Mouse (Mus musculus): ENCODE results near the gene Prkaa1. TPM values are rescaled to one million over a fixed set of nuclear protein-coding genes. Genes with fewer than 3 reads are reported as not detected.

The Prkaa1 gene
- total and polyA plus RNA-seq, 3 experiments = 5.8 to 109 (median 79.5) TPM

- H3K36me3 ChIP-seq (replicated peaks) = peaks cover 55% of the 10 kb centered on the region
- no peaks in the 10 kb centered on the region for H3K27me3 ChIP-seq (ENCODE audit: insufficient read depth, low read length)
- H3K4me3 ChIP-seq (ENCODE audit: low read depth, low read length) = no peak overlapping the region; the same call in 1 of the 2 replicates
- peaks cover 61% of the 10 kb centered on the region for H3K4me1 ChIP-seq (ENCODE audit: insufficient read depth, low read depth, low read length)
- TF ChIP-seq GATA1 (IDR thresholded peaks at IDR 0.05; ENCODE audit: borderline replicate concordance, low read length) = no peak
- TF ChIP-seq POLR2AphosphoS5 (IDR thresholded peaks at IDR 0.05; ENCODE audit: insufficient replicate concordance, low read depth, low read length) = no peak
- TF ChIP-seq TAL1 (conservative IDR thresholded peaks at IDR 0.05; ENCODE audit: low read depth, low read length) = no peak
- no peak for TF ChIP-seq GATA2 (IDR thresholded peaks at IDR 0.05; ENCODE audit: borderline replicate concordance, low read depth, low read length)
- no peak for TF ChIP-seq CTCF (IDR thresholded peaks at IDR 0.05; ENCODE audit: low read depth, low read length)
- peak; percentile 55 for ATAC-seq (ENCODE audit: extremely low read depth, insufficient number of reproducible peaks, low FRiP score, poor library complexity, severe bottlenecking)
- no peak for DNase-seq (ENCODE audit: low spot score)
- H3K9me3 ChIP-seq (replicated peaks) = no peaks in the 10 kb centered on the region
Measured at GRCm38 (mm10) chr15:5156355-5156754, 12.7 kb downstream of the Prkaa1 start.

- H3K4me1 ChIP-seq (ENCODE audit: insufficient read depth, low read depth, low read length) = peaks cover 55% of the 10 kb centered on the region
- no peaks in the 10 kb centered on the region for H3K9me3 ChIP-seq (replicated peaks)
- DNase-seq (ENCODE audit: low spot score) (no peak), ATAC-seq (ENCODE audit: extremely low read depth, insufficient number of reproducible peaks, low FRiP score, poor library complexity, severe bottlenecking) (no peak)
- no peak overlapping the region for H3K4me3 ChIP-seq (ENCODE audit: low read depth, low read length)
- H3K27me3 ChIP-seq (ENCODE audit: insufficient read depth, low read length) = no peaks in the 10 kb centered on the region
- peaks cover 50% of the 10 kb centered on the region for H3K36me3 ChIP-seq (replicated peaks)
- TF ChIP-seq GATA2 (IDR thresholded peaks at IDR 0.05; ENCODE audit: borderline replicate concordance, low read depth, low read length) (no peak), TAL1 (conservative IDR thresholded peaks at IDR 0.05; ENCODE audit: low read depth, low read length) (no peak), CTCF (IDR thresholded peaks at IDR 0.05; ENCODE audit: low read depth, low read length) (no peak), GATA1 (IDR thresholded peaks at IDR 0.05; ENCODE audit: borderline replicate concordance, low read length) (no peak), POLR2AphosphoS5 (IDR thresholded peaks at IDR 0.05; ENCODE audit: insufficient replicate concordance, low read depth, low read length) (no peak)
Measured at GRCm38 (mm10) chr15:5157386-5157785, 13.7 kb downstream of the Prkaa1 start.

- peaks cover 50% of the 10 kb centered on the region for H3K4me1 ChIP-seq (ENCODE audit: insufficient read depth, low read depth, low read length)
- H3K27me3 ChIP-seq (ENCODE audit: insufficient read depth, low read length) = no peaks in the 10 kb centered on the region
- no peaks in the 10 kb centered on the region for H3K9me3 ChIP-seq (replicated peaks)
- TF ChIP-seq GATA2 (IDR thresholded peaks at IDR 0.05; ENCODE audit: borderline replicate concordance, low read depth, low read length) (no peak), TAL1 (conservative IDR thresholded peaks at IDR 0.05; ENCODE audit: low read depth, low read length) (no peak), POLR2AphosphoS5 (IDR thresholded peaks at IDR 0.05; ENCODE audit: insufficient replicate concordance, low read depth, low read length) (no peak), GATA1 (IDR thresholded peaks at IDR 0.05; ENCODE audit: borderline replicate concordance, low read length) (no peak), CTCF (IDR thresholded peaks at IDR 0.05; ENCODE audit: low read depth, low read length) (no peak)
- ATAC-seq (ENCODE audit: extremely low read depth, insufficient number of reproducible peaks, low FRiP score, poor library complexity, severe bottlenecking) (no peak), DNase-seq (ENCODE audit: low spot score) (no peak)
- H3K36me3 ChIP-seq (replicated peaks) = peaks cover 60% of the 10 kb centered on the region
- no peak overlapping the region for H3K4me3 ChIP-seq (ENCODE audit: low read depth, low read length)
Measured at GRCm38 (mm10) chr15:5158827-5159226, 15.2 kb downstream of the Prkaa1 start.

GRCm38 (mm10) chr15:5165121-5165773, 21.6 kb downstream of the Prkaa1 start:
- Histone ChIP-seq H3K36me3 (replicated peaks) (peaks cover 80% of the 10 kb centered on the region), H3K4me3 (ENCODE audit: low read depth, low read length) (no peak overlapping the region), H3K9me3 (replicated peaks) (no peaks in the 10 kb centered on the region), H3K4me1 (ENCODE audit: insufficient read depth, low read depth, low read length) (no peaks in the 10 kb centered on the region), H3K27me3 (ENCODE audit: insufficient read depth, low read length) (no peaks in the 10 kb centered on the region)
- ATAC-seq (ENCODE audit: extremely low read depth, insufficient number of reproducible peaks, low FRiP score, poor library complexity, severe bottlenecking) = no peak
- TF ChIP-seq CTCF (IDR thresholded peaks at IDR 0.05; ENCODE audit: low read depth, low read length) (no peak), POLR2AphosphoS5 (IDR thresholded peaks at IDR 0.05; ENCODE audit: insufficient replicate concordance, low read depth, low read length) (no peak), GATA1 (IDR thresholded peaks at IDR 0.05; ENCODE audit: borderline replicate concordance, low read length) (no peak), GATA2 (IDR thresholded peaks at IDR 0.05; ENCODE audit: borderline replicate concordance, low read depth, low read length) (no peak), TAL1 (conservative IDR thresholded peaks at IDR 0.05; ENCODE audit: low read depth, low read length) (no peak)
- no peak for DNase-seq (ENCODE audit: low spot score)

GRCm38 (mm10) chr15:5173217-5173820, 29.7 kb downstream of the Prkaa1 start:
- Histone ChIP-seq H3K4me3 (ENCODE audit: low read depth, low read length) (no peak overlapping the region), H3K9me3 (replicated peaks) (no peaks in the 10 kb centered on the region), H3K27me3 (ENCODE audit: insufficient read depth, low read length) (no peaks in the 10 kb centered on the region), H3K4me1 (ENCODE audit: insufficient read depth, low read depth, low read length) (peaks cover 7% of the 10 kb centered on the region; the same call in 1 of the 2 replicates), H3K36me3 (replicated peaks) (peaks cover 92% of the 10 kb centered on the region)
- DNase-seq (ENCODE audit: low spot score) (no peak), ATAC-seq (ENCODE audit: extremely low read depth, insufficient number of reproducible peaks, low FRiP score, poor library complexity, severe bottlenecking) (no peak)
- TF ChIP-seq POLR2AphosphoS5 (IDR thresholded peaks at IDR 0.05; ENCODE audit: insufficient replicate concordance, low read depth, low read length) = no peak
- TF ChIP-seq TAL1 (conservative IDR thresholded peaks at IDR 0.05; ENCODE audit: low read depth, low read length) = no peak
- TF ChIP-seq GATA2 (IDR thresholded peaks at IDR 0.05; ENCODE audit: borderline replicate concordance, low read depth, low read length) = no peak
- no peak for TF ChIP-seq CTCF (IDR thresholded peaks at IDR 0.05; ENCODE audit: low read depth, low read length)
- TF ChIP-seq GATA1 (IDR thresholded peaks at IDR 0.05; ENCODE audit: borderline replicate concordance, low read length) = no peak

GRCm38 (mm10) chr15:5184668-5185330, 41.1 kb downstream of the Prkaa1 start:
- Histone ChIP-seq H3K27me3 (ENCODE audit: insufficient read depth, low read length) (no peaks in the 10 kb centered on the region), H3K36me3 (replicated peaks) (peaks cover 44% of the 10 kb centered on the region), H3K4me1 (ENCODE audit: insufficient read depth, low read depth, low read length) (peaks cover 49% of the 10 kb centered on the region), H3K4me3 (ENCODE audit: low read depth, low read length) (peak overlapping the region; percentile 96), H3K9me3 (replicated peaks) (no peaks in the 10 kb centered on the region)
- DNase-seq (ENCODE audit: low spot score) = peak; percentile 31
- ATAC-seq (ENCODE audit: extremely low read depth, insufficient number of reproducible peaks, low FRiP score, poor library complexity, severe bottlenecking) = no peak
- TF ChIP-seq GATA2 (IDR thresholded peaks at IDR 0.05; ENCODE audit: borderline replicate concordance, low read depth, low read length) (no peak), TAL1 (conservative IDR thresholded peaks at IDR 0.05; ENCODE audit: low read depth, low read length) (no peak), POLR2AphosphoS5 (IDR thresholded peaks at IDR 0.05; ENCODE audit: insufficient replicate concordance, low read depth, low read length) (no peak), GATA1 (IDR thresholded peaks at IDR 0.05; ENCODE audit: borderline replicate concordance, low read length) (no peak), CTCF (IDR thresholded peaks at IDR 0.05; ENCODE audit: low read depth, low read length) (no peak)
